Mouse (Mus musculus): ENCODE data around the gene Aldh3a2.

Gene Aldh3a2

GRCm38 (mm10) chr11:61274421-61274820 lies 7.2 kb upstream of the Aldh3a2 start:
- intact Hi-C loops (cut with DNase I) = no loop called here

DNA sequence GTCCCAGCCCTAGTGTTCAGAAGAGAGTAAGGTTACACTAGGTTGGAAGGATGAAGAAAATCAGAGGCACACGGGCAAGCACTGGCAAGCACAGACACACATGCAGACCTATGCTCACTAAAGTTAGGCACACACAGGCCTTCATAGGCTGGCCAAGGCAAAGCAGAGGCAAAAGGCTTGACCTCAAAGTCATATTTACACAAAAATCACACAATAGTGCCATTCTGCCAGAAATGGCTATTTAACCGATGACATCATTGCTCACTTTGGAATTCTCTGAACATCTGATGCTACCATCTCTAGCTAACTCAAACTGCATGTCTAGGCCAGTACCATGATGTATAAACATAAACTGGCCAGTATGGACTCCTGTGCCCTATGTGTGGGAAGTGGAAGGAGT lies 6.7 kb upstream of the Aldh3a2 start:
- intact Hi-C loops (cut with DNase I) = no loop called here

DNA sequence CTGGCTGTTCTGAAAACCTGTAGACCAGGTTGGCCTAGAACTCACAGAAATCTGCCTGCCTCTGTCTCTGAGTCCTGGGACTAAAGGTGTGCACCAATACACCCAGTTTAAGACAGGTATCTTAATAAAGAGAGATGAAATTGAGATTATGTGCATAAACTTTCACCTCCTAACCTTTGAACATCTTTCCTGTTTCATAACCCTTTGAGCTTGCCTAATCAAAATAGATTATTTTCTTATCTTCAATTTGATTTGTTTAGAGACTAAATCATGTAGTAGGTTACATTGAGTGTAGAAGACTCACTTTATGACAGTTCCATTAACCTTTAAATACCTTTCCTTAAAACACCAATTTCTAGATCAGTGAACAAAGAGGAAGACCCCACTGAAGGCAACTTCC lies 4.3 kb upstream of the Aldh3a2 start:
- intact Hi-C loops (cut with DNase I) = no loop called here

DNA sequence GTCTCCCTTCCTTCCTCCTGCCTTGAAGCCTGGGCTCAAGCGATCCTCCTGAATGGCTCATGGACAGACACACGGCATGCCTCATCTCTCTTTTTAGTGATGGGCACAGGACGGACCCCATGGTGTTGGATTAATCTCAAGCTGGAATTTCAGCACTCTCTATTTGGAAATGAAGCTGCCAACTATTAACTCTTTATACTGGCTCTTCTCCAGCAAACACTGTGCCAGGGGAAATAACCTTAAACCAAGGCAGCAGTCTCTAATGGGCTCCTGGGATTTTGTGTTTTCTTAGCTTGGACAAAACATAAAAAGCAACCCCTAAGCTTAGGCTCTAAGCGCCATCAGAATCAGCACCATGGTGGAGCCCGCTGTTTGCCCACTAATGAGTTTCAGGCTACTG lies 3.1 kb upstream of the Aldh3a2 start:
- intact Hi-C loops (cut with DNase I) = no loop called here

DNA sequence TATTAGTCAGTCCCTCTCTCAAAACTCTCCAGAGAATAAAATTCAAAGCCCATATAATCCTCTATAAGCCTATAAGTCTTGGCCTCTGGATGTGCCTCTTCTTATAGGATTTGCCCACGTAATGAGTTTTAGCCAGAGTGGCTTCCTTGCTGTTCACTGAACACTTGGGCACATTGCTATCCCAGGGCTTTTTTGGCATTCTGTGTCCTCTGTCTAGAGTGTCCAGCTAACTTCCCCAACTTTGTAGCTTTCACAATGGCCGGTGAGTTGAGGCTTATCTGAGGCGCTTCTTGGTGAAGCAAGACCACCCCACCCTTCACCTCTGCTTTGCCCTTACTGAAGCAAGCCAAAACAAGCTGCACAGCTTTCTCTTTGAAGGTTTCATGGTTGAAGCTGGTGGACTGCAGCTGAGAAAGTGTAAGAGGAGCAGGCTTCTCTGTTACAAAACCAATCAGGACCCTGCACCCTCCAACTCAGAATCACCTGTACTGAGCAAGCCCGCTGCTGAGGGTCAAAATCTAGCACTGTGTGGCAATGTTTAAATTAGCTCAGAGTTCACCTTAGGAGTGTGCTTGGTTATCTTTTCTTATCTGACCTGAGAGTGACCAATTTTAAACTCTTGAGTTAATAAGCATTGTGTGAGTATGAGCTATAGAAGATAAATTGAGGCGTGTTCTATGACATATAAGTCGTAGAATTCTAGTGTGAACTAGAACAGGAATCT lies 1.5 kb upstream of the Aldh3a2 start:
- intact Hi-C loops (cut with DNase I) = loop anchor here (10.0 kb wide), 1 partner anchor 74 kb away; no protein-coding TSS in a partner anchor

DNA sequence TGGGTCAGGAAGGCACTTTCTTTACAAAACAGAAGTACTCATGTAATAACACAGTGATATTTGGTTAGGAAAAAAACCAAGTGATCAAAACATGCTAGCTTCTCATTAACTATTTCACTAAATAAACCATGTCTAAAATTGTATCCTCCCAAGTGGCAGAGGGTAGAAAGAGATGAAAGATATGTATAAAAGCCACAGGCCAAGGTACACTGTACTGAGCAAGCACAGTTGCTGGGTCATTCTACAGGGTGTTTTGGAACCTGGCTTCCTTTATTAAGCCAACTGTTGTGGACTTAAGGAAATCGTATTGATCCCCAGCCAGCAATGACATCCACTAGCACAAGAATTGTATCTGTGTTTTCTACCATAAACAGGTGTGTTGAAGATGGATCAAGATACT lies 3.4 kb downstream of the Aldh3a2 start:
- intact Hi-C loops (cut with DNase I) = loop anchor here (10.0 kb wide), 1 partner anchor 69 kb away; no protein-coding TSS in a partner anchor

DNA sequence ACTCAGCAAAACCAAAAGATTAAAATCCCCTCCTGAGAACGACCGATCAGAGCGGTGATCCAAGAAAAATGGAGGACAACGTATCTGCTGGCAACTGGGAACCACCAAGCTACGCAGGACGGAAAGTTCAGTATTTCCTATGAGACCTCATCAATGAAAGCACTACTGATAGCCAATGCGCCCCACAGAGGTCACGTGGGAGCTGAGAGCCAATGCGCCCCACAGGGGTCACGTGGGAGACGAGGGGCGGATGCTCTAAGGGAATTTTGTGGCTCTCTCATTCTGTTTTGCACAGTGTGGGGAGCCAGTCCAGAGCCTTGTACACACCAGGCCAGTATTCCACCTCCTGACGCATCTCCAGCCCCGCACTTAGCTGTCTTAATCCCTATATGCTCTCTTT lies 4.7 kb downstream of the Aldh3a2 start:
- intact Hi-C loops (cut with DNase I) = loop anchor here (10.0 kb wide), 1 partner anchor 68 kb away; no protein-coding TSS in a partner anchor

- intact Hi-C loops (cut with DNase I) = no loop called here
Observed at GRCm38 (mm10) chr11:61259106-61259505, 8.2 kb downstream of the Aldh3a2 start.

DNA sequence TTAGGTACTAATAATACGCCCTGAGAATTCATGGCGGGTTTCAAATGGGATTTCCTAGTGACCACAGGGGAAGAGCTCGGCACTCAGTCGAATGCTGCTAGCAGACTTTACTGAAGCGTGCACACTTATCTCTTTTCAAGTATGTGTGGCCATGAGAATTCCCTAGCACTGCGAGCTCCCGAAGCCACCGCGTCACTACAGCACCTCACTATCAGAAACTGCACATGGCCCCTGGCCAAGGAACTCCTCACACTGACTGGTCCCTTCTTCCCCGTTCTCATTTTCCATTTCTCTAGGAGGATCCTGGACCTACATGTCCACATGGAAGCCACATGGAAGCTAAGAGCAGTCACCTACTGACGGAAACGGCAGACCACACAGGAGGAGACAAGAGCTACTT lies 14.5 kb downstream of the Aldh3a2 start:
- intact Hi-C loops (cut with DNase I) = no loop called here

DNA sequence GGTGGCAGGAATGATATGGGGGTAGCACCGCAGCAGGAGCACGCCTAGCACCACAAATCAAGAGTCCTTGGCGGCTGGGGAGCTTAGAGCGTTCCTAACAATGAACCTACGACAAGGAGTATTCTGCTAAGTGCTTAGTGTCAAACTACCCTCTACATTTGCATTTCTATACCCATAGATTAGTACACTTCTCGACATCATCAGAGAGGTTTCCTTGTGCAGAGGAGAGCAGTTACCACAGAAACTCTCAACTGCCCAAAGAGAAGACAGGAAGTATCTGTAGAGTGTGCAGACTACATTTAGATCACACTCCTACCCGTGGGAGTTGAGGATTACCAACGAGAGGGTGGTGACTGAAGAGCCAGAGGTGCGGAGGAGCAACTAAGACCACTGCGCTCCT lies 15.5 kb downstream of the Aldh3a2 start:
- intact Hi-C loops (cut with DNase I) = no loop called here

DNA sequence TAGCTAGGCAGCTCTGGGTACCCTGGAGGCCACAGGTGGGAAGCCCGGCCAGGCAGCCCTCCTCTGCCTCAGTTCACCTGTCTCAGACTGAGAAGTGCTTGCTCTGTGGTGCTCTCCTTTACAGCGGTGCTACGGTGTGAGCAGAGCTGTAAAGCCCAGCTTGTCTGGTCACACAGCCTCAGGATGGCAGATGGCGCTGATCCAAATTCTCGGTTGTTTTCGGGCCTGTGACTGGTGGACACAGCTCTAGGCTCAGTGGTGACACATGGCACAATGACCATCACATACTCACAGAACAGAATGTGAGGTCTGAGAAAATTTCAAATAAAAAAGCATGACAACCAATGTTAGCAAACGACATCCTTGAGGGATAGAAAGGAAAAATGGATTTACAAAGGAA lies 22.9 kb downstream of the Aldh3a2 start:
- intact Hi-C loops (cut with DNase I) = no loop called here

DNA sequence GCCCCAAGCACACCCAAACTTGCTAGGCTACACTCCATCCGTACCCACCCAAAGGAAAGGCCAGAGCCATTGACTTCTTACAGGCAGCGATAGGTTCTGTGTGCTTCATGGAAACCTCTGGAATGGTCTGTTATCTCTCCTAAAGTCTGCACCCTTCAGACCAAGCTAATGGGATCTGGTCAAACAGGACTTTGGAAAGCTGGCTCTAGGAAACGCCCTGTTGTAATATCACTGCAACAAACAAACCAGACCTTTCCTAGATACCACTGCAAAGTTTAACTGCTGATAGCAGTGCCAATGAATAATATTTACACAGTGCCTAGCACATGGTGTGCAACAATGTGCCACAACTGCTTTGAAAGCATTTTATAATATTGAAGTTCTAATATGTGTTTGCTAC lies 31.2 kb downstream of the Aldh3a2 start:
- intact Hi-C loops (cut with DNase I) = loop anchor here (10.0 kb wide), 1 partner anchor 149 kb away; no protein-coding TSS in a partner anchor

DNA sequence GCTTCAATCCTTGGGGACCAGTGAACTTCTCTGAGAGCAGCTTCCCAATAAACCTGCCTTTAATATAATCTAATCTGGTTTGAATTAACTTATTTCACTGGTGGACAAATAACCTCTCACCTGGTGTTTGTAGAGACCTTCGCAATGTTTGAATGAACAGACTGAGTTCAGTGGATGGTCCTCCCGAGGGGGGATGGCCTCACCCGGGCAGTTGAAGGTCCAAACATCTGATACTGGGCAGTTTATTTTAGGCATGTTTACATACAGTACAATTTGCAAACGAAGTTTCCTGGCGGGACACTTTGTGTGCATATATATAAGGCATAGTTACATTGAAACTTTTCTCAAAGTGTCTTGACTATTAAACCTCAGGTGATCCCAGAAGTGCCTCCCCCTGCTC lies 33.1 kb downstream of the Aldh3a2 start:
- intact Hi-C loops (cut with DNase I) = loop anchor here (5.0 to 10.0 kb wide), 2 partner anchors 151 to 178 kb away; no protein-coding TSS in a partner anchor

DNA sequence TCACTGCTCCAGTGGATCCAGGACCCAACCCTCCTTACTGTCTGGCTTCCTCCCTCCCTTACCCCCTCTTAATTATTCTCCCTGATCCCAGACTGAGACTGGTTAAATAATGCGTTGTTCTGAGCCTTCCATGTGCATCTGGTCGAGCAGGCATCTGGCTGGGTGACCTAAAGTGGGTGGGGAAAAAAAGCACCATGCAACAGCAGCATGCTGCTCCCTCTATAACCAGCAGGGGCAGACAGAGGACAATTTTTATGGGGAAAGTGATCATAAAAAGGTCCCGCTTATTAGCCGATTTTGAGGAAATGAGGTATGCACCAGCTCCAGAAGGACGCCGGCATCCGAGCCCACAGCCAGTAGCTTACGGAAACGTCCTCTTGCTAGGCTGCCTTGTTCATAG lies 35.9 kb downstream of the Aldh3a2 start:
- intact Hi-C loops (cut with DNase I) = loop anchor here (5.0 to 10.0 kb wide), 2 partner anchors 153 to 181 kb away; no protein-coding TSS in a partner anchor

DNA sequence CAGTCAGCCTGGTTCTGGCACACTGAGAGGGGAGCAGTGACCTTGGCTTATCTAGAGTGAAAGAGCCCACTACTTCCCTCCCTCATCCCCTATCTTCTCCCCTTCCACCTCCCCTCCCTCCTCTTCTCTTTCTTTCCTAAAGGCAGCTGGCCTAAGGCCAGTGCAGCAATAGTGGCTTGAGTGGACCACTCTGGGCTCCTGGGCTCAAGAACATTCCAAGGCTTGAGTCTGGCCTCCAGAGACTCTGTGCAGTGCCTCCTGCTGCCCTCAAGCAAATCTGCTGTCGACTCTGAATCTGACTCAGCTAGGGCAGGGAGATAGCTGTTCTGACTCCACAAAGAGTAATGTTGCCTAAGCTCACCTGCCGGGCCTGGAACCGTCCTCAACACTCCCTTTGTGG lies 38.9 kb downstream of the Aldh3a2 start:
- intact Hi-C loops (cut with DNase I) = no loop called here

- intact Hi-C loops (cut with DNase I) = no loop called here
Observed at GRCm38 (mm10) chr11:61227816-61228215, 39.4 kb downstream of the Aldh3a2 start.

DNA sequence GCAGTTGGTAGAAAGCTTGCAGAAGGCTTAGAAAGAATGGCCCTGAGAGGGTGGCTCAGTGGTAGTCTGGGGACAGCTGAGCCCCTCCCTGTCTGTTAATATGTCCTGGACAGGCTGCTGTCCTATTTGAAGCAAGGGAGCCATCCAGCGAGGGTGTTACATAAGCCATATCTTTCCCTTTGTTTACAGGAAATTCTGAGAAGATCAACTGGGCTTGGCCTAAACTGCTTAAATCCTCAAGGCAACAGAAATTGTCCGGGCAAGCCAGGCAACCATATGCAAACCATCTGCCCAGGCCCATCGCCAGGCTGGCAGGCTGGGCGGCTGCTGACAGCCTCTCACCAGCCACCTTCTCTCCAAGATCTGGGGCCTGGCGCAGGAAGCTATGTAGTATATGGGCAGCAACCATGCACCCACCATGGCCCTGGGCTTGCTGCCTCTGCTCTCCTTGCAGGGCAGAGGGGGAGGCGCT lies 41.3 kb downstream of the Aldh3a2 start:
- intact Hi-C loops (cut with DNase I) = no loop called here

- intact Hi-C loops (cut with DNase I) = no loop called here
Observed at GRCm38 (mm10) chr11:61225511-61225910, 41.8 kb downstream of the Aldh3a2 start.

DNA sequence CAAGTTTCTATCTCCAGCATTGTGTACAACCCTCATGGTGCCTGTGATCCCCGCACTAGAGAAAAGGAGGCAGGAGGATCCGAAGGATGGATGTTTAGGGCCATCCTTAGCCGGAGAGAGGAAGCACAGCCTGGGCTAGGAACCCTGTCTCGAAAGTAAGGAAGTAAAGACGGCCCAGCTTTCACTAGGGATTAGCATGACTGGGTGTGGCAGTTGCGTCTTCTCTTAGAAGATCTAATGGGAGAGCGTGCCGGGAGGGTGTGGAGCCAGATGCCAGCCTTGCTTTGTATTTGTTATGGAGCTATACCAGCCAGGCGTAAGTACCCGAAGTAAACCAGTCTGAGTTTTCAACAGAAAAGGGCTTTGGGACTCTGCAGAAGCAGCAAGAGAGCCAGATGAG lies 42.4 kb downstream of the Aldh3a2 start:
- intact Hi-C loops (cut with DNase I) = no loop called here

GRCm38 (mm10) chr11:61224234-61224744 lies 43.0 kb downstream of the Aldh3a2 start:
- intact Hi-C loops (cut with DNase I) = no loop called here

- intact Hi-C loops (cut with DNase I) = no loop called here
Observed at GRCm38 (mm10) chr11:61222971-61223745, 44.1 kb downstream of the Aldh3a2 start.

DNA sequence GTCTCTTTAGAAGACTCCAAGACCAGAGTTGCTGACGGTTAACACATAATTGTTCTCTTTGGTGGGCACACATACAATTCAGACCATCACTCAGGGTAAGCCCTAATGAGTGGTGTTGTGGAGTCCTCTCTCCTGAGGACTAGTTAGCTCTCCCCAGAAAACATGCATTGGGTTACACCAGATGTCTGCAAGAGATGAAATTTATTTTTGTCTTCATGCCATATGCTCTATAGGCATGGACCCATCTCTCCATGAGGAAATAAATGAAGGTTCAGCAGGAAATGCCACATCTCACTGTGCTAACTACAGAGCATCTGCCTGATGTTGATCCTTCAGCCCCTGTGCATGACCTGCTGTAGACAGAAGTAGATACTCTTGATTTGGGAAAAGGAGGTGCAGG lies 45.3 kb downstream of the Aldh3a2 start:
- intact Hi-C loops (cut with DNase I) = no loop called here

Data from adrenal gland (tissue).